Mouse (Mus musculus) mouse embryonic stem cell (cell line): ENCODE data around the gene Myo1c.

Source experiments
- in situ Hi-C, 2 experiments: fragments of 300-500 bp; cut with MboI; formaldehyde crosslinking; loops; 1 replicate in 1 of 2; 3 replicates in 1 of 2; pipeline ENCODE4 v1.14.3; 2019 to 2020; ENCODE audit warnings: low sequenced_read_pairs in 2 of 2, low pct_unique_long_range_greater_than_20kb in 1 of 2, mixed read lengths in 1 of 2; ENCODE audit not compliant: unreplicated experiment in 1 of 2

Myo1c gene

GRCm38 (mm10) chr11:75643323-75643722, 7.0 kb upstream of the Myo1c start:
- in situ Hi-C loops: no loop called here

- in situ Hi-C loops: no loop called here
Measured at GRCm38 (mm10) chr11:75644684-75645083, 5.6 kb upstream of the Myo1c start.

GRCm38 (mm10) chr11:75647681-75648211, 2.6 kb upstream of the Myo1c start:
- in situ Hi-C loops: no loop called here

- in situ Hi-C loops: no loop called here
Measured at GRCm38 (mm10) chr11:75649155-75649561, 1.1 kb upstream of the Myo1c start.

- in situ Hi-C loops: no loop called here
Measured at GRCm38 (mm10) chr11:75650958-75651425, 688 bp downstream of the Myo1c start.

- in situ Hi-C loops: no loop called here
Measured at GRCm38 (mm10) chr11:75651426-75652221, 1.3 kb downstream of the Myo1c start.

- in situ Hi-C loops: no loop called here
Measured at GRCm38 (mm10) chr11:75652222-75652941, 2.1 kb downstream of the Myo1c start.

- in situ Hi-C loops: no loop called here
Measured at GRCm38 (mm10) chr11:75652942-75653684, 2.8 kb downstream of the Myo1c start.

- in situ Hi-C loops: no loop called here
Measured at GRCm38 (mm10) chr11:75653781-75654470, 3.6 kb downstream of the Myo1c start.

- in situ Hi-C loops: no loop called here
Measured at GRCm38 (mm10) chr11:75654471-75655390, 4.4 kb downstream of the Myo1c start.

GRCm38 (mm10) chr11:75655621-75656545, 5.6 kb downstream of the Myo1c start:
- in situ Hi-C loops: no loop called here

- in situ Hi-C loops: no loop called here
Measured at GRCm38 (mm10) chr11:75656621-75657590, 6.6 kb downstream of the Myo1c start.

- in situ Hi-C loops: no loop called here
Measured at GRCm38 (mm10) chr11:75657841-75658240, 7.5 kb downstream of the Myo1c start.

- in situ Hi-C loops: no loop called here
Measured at GRCm38 (mm10) chr11:75658311-75658710, 8.0 kb downstream of the Myo1c start.

- in situ Hi-C loops: no loop called here
Measured at GRCm38 (mm10) chr11:75658996-75659750, 8.9 kb downstream of the Myo1c start.
